Mouse (Mus musculus): ENCODE results near the gene Zbtb25.

DNA sequence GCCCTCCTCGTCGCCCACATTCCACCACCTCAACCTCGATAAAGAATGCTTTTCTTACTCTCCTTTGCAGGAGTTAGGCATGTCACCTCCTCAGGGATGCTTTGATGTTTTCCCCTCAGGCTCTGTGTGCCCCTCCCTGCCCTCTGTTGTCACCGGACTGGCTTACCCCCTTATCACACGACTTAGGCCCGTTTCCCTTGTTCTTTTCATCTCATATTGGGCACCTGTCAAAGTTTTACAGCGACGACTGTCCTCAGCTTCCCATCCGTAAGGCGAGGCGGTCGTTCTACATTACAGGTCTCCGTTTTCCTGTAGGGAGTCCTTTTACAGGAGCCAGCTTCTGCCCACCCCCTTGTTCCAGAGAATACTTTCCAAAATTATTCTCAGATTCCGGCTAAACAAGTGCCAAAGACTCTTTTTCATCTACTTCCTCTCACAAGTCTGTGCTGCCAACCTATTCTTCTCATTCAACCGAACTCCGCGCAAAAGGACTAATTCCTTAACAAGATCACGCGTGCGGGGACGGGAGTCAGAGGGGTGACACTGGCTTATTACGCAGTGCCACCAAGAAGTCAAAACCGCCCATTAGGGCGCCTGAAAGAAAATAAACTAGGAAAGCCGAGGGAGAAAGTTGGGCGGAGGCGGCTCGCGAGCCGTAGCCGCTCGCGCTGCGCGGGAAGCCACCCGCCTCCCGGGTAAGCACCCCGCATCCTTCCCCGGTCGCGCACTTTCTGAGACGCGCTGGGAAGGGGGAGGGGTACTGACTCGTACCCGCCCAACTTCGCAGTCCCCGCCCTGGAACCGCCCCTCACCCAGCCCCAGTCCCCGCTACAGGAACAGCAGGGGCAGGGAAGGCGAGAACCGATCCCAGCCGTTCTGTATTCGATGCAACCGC lies 33.8 kb upstream of the Zbtb25 start:
- TF ChIP-seq FOSL1 (IDR thresholded peaks at IDR 0.05; ENCODE audit: insufficient read depth, low read length, poor library complexity, severe bottlenecking) (no peak), MAX (IDR thresholded peaks at IDR 0.05) (no peak)

All from C2C12 (cell line).